Mouse (Mus musculus) MEL (cell line): ENCODE results near the gene Desi1.

Experiments used
- CTCF ChIP-seq, 3 experiments: IDR thresholded peaks in 2 of 3; conservative IDR thresholded peaks in 1 of 3; 2 replicates each; pipeline ENCODE4 v1.5.1; 2011 to 2012; ENCODE audit warnings: low read length in 3 of 3, low read depth in 2 of 3, mild to moderate bottlenecking in 2 of 3, improper control_type of control experiment in 1 of 3, inconsistent platforms in 1 of 3, mixed read lengths in 1 of 3, moderate library complexity in 1 of 3; ENCODE audit not compliant: control insufficient read depth in 1 of 3, insufficient read depth in 1 of 3, poor library complexity in 1 of 3, severe bottlenecking in 1 of 3
- EP300 ChIP-seq, 2 experiments: IDR thresholded peaks; 2 replicates each; pipeline ENCODE4 v1.6.1; 2011; ENCODE audit warnings: improper control_type of control experiment in 2 of 2, low read length in 2 of 2, low read depth in 1 of 2, mild to moderate bottlenecking in 1 of 2
- MAX ChIP-seq: IDR thresholded peaks from 2 replicates; pipeline ENCODE4 v1.6.1; 2011; ENCODE audit warnings: low read length, improper control_type of control experiment
- MXI1 ChIP-seq: IDR thresholded peaks from 2 replicates; pipeline ENCODE4 v1.6.1; 2011; ENCODE audit warnings: mild to moderate bottlenecking, low read depth, low read length, improper control_type of control experiment
- TCF12 ChIP-seq: IDR thresholded peaks from 2 replicates; pipeline ENCODE4 v1.6.1; 2014; ENCODE audit warnings: low read depth, mild to moderate bottlenecking, inconsistent platforms, low read length, improper control_type of control experiment, moderate library complexity
- USF1 ChIP-seq: IDR thresholded peaks from 2 replicates; pipeline ENCODE4 v1.6.1; 2014; ENCODE audit warnings: low read depth, mild to moderate bottlenecking, inconsistent platforms, low read length, improper control_type of control experiment, moderate library complexity

DNA sequence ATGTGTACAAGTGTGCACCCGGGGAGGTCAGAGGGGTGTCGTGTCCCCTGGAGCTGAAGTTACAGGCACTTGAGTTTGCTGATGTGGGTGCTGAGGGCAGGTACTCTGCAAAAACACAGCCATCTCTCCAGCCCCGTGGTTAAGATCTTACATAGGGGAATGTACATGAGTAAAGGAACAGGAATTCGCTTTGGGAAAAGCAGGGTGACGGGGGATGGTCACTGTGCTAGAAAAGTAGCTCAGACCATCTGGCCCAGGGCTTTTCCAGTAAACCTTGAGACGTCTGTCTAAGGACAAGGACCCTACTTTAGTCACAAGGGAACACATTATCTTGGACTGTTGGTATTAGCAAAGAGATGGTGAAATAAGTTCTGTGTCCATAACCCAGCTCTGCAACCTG is 21.7 kb downstream of the Desi1 start:
- TF ChIP-seq EP300 (IDR thresholded peaks at IDR 0.05; ENCODE audit: low read depth in 1 of 2, low read length in 2 of 2) (no peak), CTCF (IDR thresholded peaks at IDR 0.05 in 2 of 3, conservative IDR thresholded peaks at IDR 0.05 in 1 of 3; ENCODE audit: control insufficient read depth in 1 of 3, insufficient read depth in 1 of 3, low read depth in 2 of 3, low read length in 3 of 3, poor library complexity in 1 of 3, severe bottlenecking in 1 of 3) (no peak), TCF12 (no peak), MXI1 (no peak), MAX (no peak), USF1 (no peak)
